Mouse (Mus musculus) ES-Bruce4 (cell line): Measurements from ENCODE around the gene Rela. TPM values are rescaled to one million over a fixed set of nuclear protein-coding genes. Genes with fewer than 3 reads are reported as not detected.

Source experiments
- H3K27ac ChIP-seq: 2 replicates; pipeline ENCODE4 v1.5.1; 2012; ENCODE audit warnings: low read length, inconsistent platforms; ENCODE audit not compliant: insufficient read depth
- H3K27me3 ChIP-seq: 2 replicates; pipeline ENCODE4 v1.6.1; 2012; ENCODE audit warnings: mild to moderate bottlenecking, low read length, inconsistent platforms; ENCODE audit not compliant: control insufficient read depth, poor library complexity, insufficient read depth, severe bottlenecking
- H3K36me3 ChIP-seq: 2 replicates; pipeline ENCODE4 v1.6.1; 2012; ENCODE audit warnings: inconsistent platforms, mild to moderate bottlenecking, low read length, moderate library complexity; ENCODE audit not compliant: control insufficient read depth, poor library complexity, insufficient read depth, severe bottlenecking
- H3K4me1 ChIP-seq: one replicate; pipeline ENCODE4 v1.8.1; 2011; ENCODE audit warnings: low read length; ENCODE audit not compliant: control insufficient read depth, insufficient read depth
- H3K4me3 ChIP-seq: 2 replicates; pipeline ENCODE4 v1.5.1; 2011; ENCODE audit warnings: low read depth, mild to moderate bottlenecking, low read length
- H3K9ac ChIP-seq: 2 replicates; pipeline ENCODE4 v1.6.1; 2012; ENCODE audit warnings: low read depth, mild to moderate bottlenecking, inconsistent platforms; ENCODE audit not compliant: poor library complexity, severe bottlenecking
- H3K9me3 ChIP-seq: replicated peaks from 2 replicates; pipeline ENCODE4 v1.6.1; 2012; ENCODE audit warnings: mild to moderate bottlenecking, low read length, inconsistent platforms; ENCODE audit not compliant: control insufficient read depth, poor library complexity, insufficient read depth, severe bottlenecking
- CTCF ChIP-seq: IDR thresholded peaks from one replicate; pipeline ENCODE4 v1.8.1; 2011; ENCODE audit warnings: low read depth, low read length
- EP300 ChIP-seq: IDR thresholded peaks from 2 replicates; pipeline ENCODE4 v1.6.1; 2011; ENCODE audit warnings: low read depth, low read length; ENCODE audit not compliant: insufficient read depth
- POLR2A ChIP-seq: IDR thresholded peaks from one replicate; pipeline ENCODE4 v1.8.1; 2011; ENCODE audit warnings: low read length; ENCODE audit not compliant: insufficient read depth
- polyA plus RNA-seq: library from polyadenylated mRNA; stranded (reverse); fragments of >200 nt; gene quantifications from 2 replicates; pipeline ENCODE4 v1.2.4, GENCODE M21; 2011; ENCODE audit warnings: low read depth; ENCODE audit not compliant: missing spikeins, insufficient read depth, insufficient read length

Rela gene
- polyA plus RNA-seq, 1 experiment = 28.5 TPM

- no peak overlapping the region for H3K4me3 ChIP-seq
- H3K9ac ChIP-seq = no peak overlapping the region
- no peak overlapping the region for H3K27ac ChIP-seq
- H3K36me3 ChIP-seq = no peaks in the 10 kb centered on the region
- TF ChIP-seq EP300 = no peak
- TF ChIP-seq CTCF = no peak
- TF ChIP-seq POLR2A = no peak
- H3K9me3 ChIP-seq = no peaks in the 10 kb centered on the region
- no peaks in the 10 kb centered on the region for H3K27me3 ChIP-seq
- H3K4me1 ChIP-seq = no peaks in the 10 kb centered on the region
Observed at GRCm38 (mm10) chr19:5625311-5625710, 12.0 kb upstream of the Rela start.

DNA sequence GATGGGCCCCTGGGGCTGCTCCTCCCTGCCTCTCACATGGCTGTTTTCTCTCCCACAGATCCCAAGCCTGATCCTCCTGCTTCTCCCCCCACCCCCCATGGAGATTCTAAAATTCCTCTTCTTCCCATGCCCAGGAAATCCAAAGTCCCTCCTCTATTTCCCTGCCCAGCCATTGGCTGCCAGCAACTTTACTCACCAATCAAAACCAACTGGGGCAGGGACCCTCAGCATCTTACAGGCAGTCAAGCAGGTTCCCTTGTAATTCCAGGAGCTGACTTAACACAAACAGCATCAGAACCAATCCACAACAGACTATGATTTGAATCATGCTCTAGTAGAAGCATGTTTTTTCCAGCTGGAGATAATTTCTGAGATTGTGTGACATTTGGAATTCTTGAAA lies 7.4 kb upstream of the Rela start:
- no peaks in the 10 kb centered on the region for H3K9me3 ChIP-seq

DNA sequence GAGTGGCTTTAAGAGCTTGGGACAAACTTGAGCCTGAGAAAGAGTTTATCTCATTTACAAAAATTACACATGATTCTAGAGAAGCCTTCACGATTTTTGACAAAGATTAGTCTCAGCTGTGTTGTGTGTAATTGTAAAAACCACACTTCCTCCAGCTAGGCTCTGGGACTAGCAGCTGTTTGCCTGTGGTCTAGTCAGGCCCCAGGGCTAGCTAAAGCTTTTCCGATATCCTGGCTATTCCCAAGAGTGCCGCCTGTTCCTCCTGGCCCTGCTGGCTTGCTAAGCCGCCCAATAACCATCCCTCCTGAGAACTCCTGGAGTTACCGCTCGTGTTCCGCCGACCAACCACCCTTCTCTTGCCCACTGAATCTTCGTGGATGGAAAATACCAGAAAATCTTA lies 5.2 kb upstream of the Rela start:
- TF ChIP-seq CTCF (no peak), POLR2A (no peak), EP300 (no peak)
- no peak overlapping the region for H3K27ac ChIP-seq
- H3K4me3 ChIP-seq = no peak overlapping the region
- H3K36me3 ChIP-seq = no peaks in the 10 kb centered on the region
- H3K4me1 ChIP-seq = no peaks in the 10 kb centered on the region
- no peaks in the 10 kb centered on the region for H3K9me3 ChIP-seq
- H3K9ac ChIP-seq = no peak overlapping the region
- H3K27me3 ChIP-seq = no peaks in the 10 kb centered on the region

More for the DNA sequence above, 7.4 kb upstream of the Rela start:
- H3K4me1 ChIP-seq = no peaks in the 10 kb centered on the region
- no peaks in the 10 kb centered on the region for H3K27me3 ChIP-seq
- H3K9ac ChIP-seq = no peak overlapping the region
- no peak overlapping the region for H3K4me3 ChIP-seq
- H3K27ac ChIP-seq = no peak overlapping the region
- H3K36me3 ChIP-seq = no peaks in the 10 kb centered on the region
- TF ChIP-seq CTCF = no peak
- TF ChIP-seq POLR2A = no peak
- TF ChIP-seq EP300 = no peak

- H3K36me3 ChIP-seq = no peaks in the 10 kb centered on the region
- H3K9me3 ChIP-seq = no peaks in the 10 kb centered on the region
- no peaks in the 10 kb centered on the region for H3K27me3 ChIP-seq
- H3K9ac ChIP-seq = peak overlapping the region; percentile 81
- H3K27ac ChIP-seq = no peak overlapping the region
- TF ChIP-seq POLR2A (no peak), EP300 (no peak), CTCF (no peak)
- no peak overlapping the region for H3K4me3 ChIP-seq
- H3K4me1 ChIP-seq = peaks cover 2% of the 10 kb centered on the region
Observed at GRCm38 (mm10) chr19:5636036-5636570, 1.2 kb upstream of the Rela start.

GRCm38 (mm10) chr19:5636571-5637041 lies 677 bp upstream of the Rela start:
- H3K9ac ChIP-seq = peak overlapping the region; percentile 81
- H3K9me3 ChIP-seq = no peaks in the 10 kb centered on the region
- peaks cover 2% of the 10 kb centered on the region for H3K4me1 ChIP-seq
- no peaks in the 10 kb centered on the region for H3K36me3 ChIP-seq
- TF ChIP-seq CTCF (no peak), POLR2A (no peak), EP300 (no peak)
- peak overlapping the region; percentile 88 for H3K4me3 ChIP-seq
- peak overlapping the region; percentile 62 for H3K27ac ChIP-seq
- no peaks in the 10 kb centered on the region for H3K27me3 ChIP-seq

- TF ChIP-seq CTCF (no peak), POLR2A (no peak), EP300 (no peak)
- peak overlapping the region; percentile 88 for H3K4me3 ChIP-seq
- no peaks in the 10 kb centered on the region for H3K27me3 ChIP-seq
- peak overlapping the region; percentile 81 for H3K9ac ChIP-seq
- H3K4me1 ChIP-seq = peaks cover 2% of the 10 kb centered on the region
- no peak overlapping the region for H3K27ac ChIP-seq
- H3K36me3 ChIP-seq = peaks cover 3% of the 10 kb centered on the region; the same call in 1 of the 2 replicates
- H3K9me3 ChIP-seq = no peaks in the 10 kb centered on the region
Observed at GRCm38 (mm10) chr19:5638416-5639005, 1.2 kb downstream of the Rela start.
